Mouse (Mus musculus): ENCODE measurements around the gene Cbfb. TPM values are rescaled to one million over a fixed set of nuclear protein-coding genes. Genes with fewer than 3 reads are reported as not detected.

Gene Cbfb
- total and polyA plus RNA-seq, 2 experiments from 2014 or later: 27.0 to 50.0 TPM

DNA sequence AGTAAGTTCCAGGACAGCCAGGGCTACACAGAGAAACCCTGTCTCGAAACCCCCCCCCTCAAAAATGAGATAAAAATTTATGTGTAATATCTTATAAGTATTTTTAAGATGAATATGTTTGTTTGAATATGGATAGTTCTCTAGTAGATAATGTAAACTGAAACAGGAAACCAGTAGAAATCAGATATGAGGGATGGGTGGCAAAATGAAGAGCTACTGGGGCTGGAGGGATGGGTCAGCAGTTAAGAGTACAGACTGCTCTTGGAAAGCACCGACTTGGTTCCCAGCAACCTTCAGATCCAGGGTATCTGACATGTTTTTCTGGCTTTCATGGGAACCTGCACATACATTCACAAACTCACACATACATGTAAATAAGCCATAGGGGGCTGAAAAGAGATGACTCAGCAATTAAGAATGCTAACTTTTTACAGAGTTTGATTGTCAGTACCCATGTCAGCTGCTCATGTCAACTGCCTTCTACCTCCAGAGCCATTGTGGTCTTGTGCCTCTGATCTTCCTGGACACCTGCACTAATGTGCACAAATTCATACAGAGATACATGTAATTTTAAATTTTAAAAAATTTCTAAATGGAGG lies 37.3 kb downstream of the Cbfb start:
- WGBS: 90% methylated on average over 2 of the region's 2 CpGs
- Histone ChIP-seq H3K4me1 (ENCODE audit: control insufficient read depth, insufficient read depth) (no peaks in the 10 kb centered on the region; the same call in 1 of the 2 replicates), H3K36me3 (replicated peaks; ENCODE audit: control insufficient read depth, insufficient read depth, low read length) (peaks cover 8% of the 10 kb centered on the region; the same call in 1 of the 2 replicates), H3K27ac (ENCODE audit: low read depth) (no peak overlapping the region), H3K9ac (replicated peaks; ENCODE audit: low read depth, low read length) (no peak overlapping the region), H3K9me3 (replicated peaks; ENCODE audit: control insufficient read depth, low read length) (no peaks in the 10 kb centered on the region), H3K4me3 (ENCODE audit: low read depth, low read length) (no peak overlapping the region), H3K27me3 (ENCODE audit: control insufficient read depth, insufficient read depth, low read length) (no peaks in the 10 kb centered on the region), H3K4me2 (ENCODE audit: low read depth, low read length) (no peak overlapping the region)
- DNase-seq (ENCODE audit: low spot score) (no peak), ATAC-seq (ENCODE audit: insufficient read depth, low read depth) (no peak)
- TF ChIP-seq CTCF (IDR thresholded peaks at IDR 0.05; ENCODE audit: low read depth): no peak
- TF ChIP-seq EP300 (IDR thresholded peaks at IDR 0.05; ENCODE audit: low read depth): no peak

DNA sequence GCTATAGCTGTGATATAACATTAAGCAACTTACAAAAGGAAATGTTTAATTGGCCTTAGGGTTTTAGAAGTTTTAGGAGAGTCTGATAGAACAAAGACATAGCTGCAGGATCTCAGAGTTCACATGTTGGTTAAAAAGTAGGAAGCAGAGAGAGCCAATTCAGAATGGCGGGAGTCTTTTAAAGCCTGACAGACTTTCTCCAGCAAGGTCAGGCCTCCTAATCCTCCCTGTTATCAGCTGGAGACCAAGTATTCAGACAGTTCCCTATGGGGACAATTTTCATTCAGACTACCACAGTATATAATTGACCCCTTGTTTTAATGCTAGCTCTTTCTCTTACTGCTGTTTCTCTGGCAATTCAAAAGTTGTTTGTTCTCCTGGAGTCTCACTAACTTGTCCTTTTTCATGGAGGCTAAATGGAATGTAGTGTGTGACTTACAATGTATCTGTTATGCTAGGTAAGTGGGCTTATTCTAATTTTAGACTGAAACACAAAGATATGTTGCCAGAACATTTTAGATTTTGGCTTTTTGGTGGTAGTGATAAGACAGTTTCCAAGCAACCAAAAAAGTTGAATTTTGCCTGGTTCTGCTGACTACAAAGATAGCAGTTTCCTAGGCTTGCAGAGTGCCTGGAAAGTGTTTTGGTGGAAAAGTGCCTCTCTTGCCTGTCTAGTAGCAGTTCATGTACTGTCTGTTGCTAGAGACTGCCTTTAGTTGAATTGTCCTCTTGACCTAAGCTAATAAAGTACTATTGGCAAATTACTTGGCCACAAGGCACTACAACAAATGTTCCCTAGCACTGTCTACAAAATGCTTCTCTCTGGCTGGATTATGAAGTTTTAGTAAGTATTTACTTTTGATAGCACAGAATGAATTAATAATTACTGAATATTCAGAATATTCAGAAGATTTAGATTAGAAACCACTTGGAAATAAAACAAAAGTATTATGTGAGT lies 39.0 kb downstream of the Cbfb start:
- H3K4me2 ChIP-seq (ENCODE audit: low read depth, low read length): no peak overlapping the region
- no peak overlapping the region for H3K27ac ChIP-seq (ENCODE audit: low read depth)
- no peaks in the 10 kb centered on the region for H3K27me3 ChIP-seq (ENCODE audit: control insufficient read depth, insufficient read depth, low read length)
- H3K4me3 ChIP-seq (ENCODE audit: low read depth, low read length): no peak overlapping the region
- no peaks in the 10 kb centered on the region; the same call in 1 of the 2 replicates for H3K4me1 ChIP-seq (ENCODE audit: control insufficient read depth, insufficient read depth)
- 27% methylated on average over 1 of the region's 1 CpGs for WGBS
- no peak for ATAC-seq (ENCODE audit: insufficient read depth, low read depth)
- no peak for TF ChIP-seq CTCF (IDR thresholded peaks at IDR 0.05; ENCODE audit: low read depth)
- no peak for TF ChIP-seq EP300 (IDR thresholded peaks at IDR 0.05; ENCODE audit: low read depth)
- H3K9me3 ChIP-seq (replicated peaks; ENCODE audit: control insufficient read depth, low read length): no peaks in the 10 kb centered on the region
- H3K36me3 ChIP-seq (replicated peaks; ENCODE audit: control insufficient read depth, insufficient read depth, low read length): peaks cover 5% of the 10 kb centered on the region; the same call in 1 of the 2 replicates
- no peak for DNase-seq (ENCODE audit: low spot score)
- H3K9ac ChIP-seq (replicated peaks; ENCODE audit: low read depth, low read length): no peak overlapping the region

DNA sequence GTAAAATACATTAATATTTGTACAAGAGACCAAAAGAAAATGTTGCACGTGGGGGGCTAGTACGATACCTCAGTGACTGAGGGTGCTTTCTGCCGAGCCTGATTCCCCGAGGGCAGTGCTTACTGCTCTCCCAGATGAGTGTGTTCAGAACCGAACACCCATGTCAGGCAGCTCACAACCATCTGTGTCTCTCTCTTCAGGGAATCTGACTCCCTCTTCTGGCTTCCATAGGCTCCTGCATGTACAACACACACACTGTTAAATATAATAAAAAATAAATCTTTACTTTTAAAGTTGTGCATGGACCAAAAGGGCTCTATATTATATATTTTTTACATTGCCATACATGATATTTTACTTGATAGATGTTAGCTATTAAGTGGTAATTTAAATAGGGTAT lies 43.6 kb downstream of the Cbfb start:
- no peaks in the 10 kb centered on the region for H3K9me3 ChIP-seq (replicated peaks; ENCODE audit: control insufficient read depth, low read length)
- ATAC-seq (ENCODE audit: insufficient read depth, low read depth) (no peak), DNase-seq (ENCODE audit: low spot score) (no peak)
- no peak overlapping the region for H3K9ac ChIP-seq (replicated peaks; ENCODE audit: low read depth, low read length)
- H3K36me3 ChIP-seq (replicated peaks; ENCODE audit: control insufficient read depth, insufficient read depth, low read length): peaks cover 17% of the 10 kb centered on the region
- H3K4me3 ChIP-seq (ENCODE audit: low read depth, low read length): no peak overlapping the region
- no peak for TF ChIP-seq EP300 (IDR thresholded peaks at IDR 0.05; ENCODE audit: low read depth)
- TF ChIP-seq CTCF (IDR thresholded peaks at IDR 0.05; ENCODE audit: low read depth): no peak; the same call in 1 of the 2 replicates
- H3K4me2 ChIP-seq (ENCODE audit: low read depth, low read length): no peak overlapping the region
- WGBS: 94% methylated on average over 5 of the region's 5 CpGs
- no peaks in the 10 kb centered on the region; the same call in 1 of the 2 replicates for H3K4me1 ChIP-seq (ENCODE audit: control insufficient read depth, insufficient read depth)
- no peak overlapping the region for H3K27ac ChIP-seq (ENCODE audit: low read depth)
- no peaks in the 10 kb centered on the region for H3K27me3 ChIP-seq (ENCODE audit: control insufficient read depth, insufficient read depth, low read length)

DNA sequence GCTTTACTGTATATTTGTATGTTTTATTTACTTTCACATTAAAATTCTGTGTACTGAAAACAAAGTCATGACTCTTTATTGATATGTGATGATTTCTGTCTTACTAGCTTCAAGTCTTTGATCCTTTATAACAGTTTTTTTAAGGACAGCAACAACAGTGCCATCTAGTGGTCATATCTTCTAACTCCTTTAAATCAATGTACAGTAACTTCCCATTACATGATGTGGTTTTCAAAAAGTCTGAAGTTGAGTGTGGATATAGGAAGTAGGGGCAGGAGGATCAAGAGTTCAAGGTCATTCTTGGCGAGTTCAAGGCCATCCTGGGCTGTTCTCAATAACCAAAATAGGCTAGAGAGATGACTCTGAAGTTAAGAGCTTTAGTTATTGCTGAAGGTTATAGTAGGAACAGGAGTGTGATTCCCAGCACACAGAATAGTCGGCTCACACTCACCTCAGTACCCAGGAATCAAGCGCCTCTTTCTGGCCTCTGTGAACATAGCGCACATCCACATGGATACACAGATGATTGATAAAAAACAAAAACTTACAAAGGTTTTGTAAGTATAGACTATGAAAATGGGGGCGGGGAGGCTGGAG lies 47.5 kb downstream of the Cbfb start:
- H3K27me3 ChIP-seq (ENCODE audit: control insufficient read depth, insufficient read depth, low read length): no peaks in the 10 kb centered on the region
- no peak overlapping the region for H3K4me3 ChIP-seq (ENCODE audit: low read depth, low read length)
- ATAC-seq (ENCODE audit: insufficient read depth, low read depth) (no peak), DNase-seq (ENCODE audit: low spot score) (peak; percentile 69)
- no peak overlapping the region for H3K9ac ChIP-seq (replicated peaks; ENCODE audit: low read depth, low read length)
- no peaks in the 10 kb centered on the region for H3K9me3 ChIP-seq (replicated peaks; ENCODE audit: control insufficient read depth, low read length)
- H3K4me2 ChIP-seq (ENCODE audit: low read depth, low read length): no peak overlapping the region
- TF ChIP-seq CTCF (IDR thresholded peaks at IDR 0.05; ENCODE audit: low read depth) (peak; percentile 74), EP300 (IDR thresholded peaks at IDR 0.05; ENCODE audit: low read depth) (no peak)
- no peaks in the 10 kb centered on the region for H3K4me1 ChIP-seq (ENCODE audit: control insufficient read depth, insufficient read depth)
- WGBS: 72% methylated on average over 5 of the region's 5 CpGs
- H3K27ac ChIP-seq (ENCODE audit: low read depth): no peak overlapping the region
- H3K36me3 ChIP-seq (replicated peaks; ENCODE audit: control insufficient read depth, insufficient read depth, low read length): peaks cover 17% of the 10 kb centered on the region

DNA sequence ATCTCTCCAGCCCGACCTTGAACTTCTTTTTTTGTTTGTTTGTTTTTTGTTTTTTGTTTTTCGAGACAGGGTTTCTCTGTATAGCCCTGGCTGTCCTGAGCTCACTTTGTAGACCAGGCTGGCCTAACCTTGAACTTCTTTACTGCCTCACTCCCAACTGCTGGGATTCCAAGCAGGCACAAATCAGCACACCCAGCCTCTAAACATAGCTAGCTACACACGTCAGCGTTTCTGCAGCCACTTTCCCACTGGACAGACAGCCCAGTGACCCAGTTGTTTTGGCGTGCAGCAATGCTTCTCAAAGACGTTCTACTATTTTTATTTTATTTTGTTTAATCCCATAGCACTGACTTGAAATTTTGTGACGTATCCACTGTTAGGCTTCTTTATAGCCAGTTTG lies 53.4 kb downstream of the Cbfb start:
- Histone ChIP-seq H3K36me3 (replicated peaks; ENCODE audit: control insufficient read depth, insufficient read depth, low read length) (no peaks in the 10 kb centered on the region), H3K9me3 (replicated peaks; ENCODE audit: control insufficient read depth, low read length) (no peaks in the 10 kb centered on the region), H3K4me3 (ENCODE audit: low read depth, low read length) (0 out of 2 replicates have a peak overlapping the region, but pooled peaks have one; percentile 99), H3K4me1 (ENCODE audit: control insufficient read depth, insufficient read depth) (peaks cover 17% of the 10 kb centered on the region), H3K4me2 (ENCODE audit: low read depth, low read length) (0 out of 2 replicates have a peak overlapping the region, but pooled peaks have one; percentile 96), H3K27ac (ENCODE audit: low read depth) (peak overlapping the region; percentile 92), H3K9ac (replicated peaks; ENCODE audit: low read depth, low read length) (no peak overlapping the region), H3K27me3 (ENCODE audit: control insufficient read depth, insufficient read depth, low read length) (no peaks in the 10 kb centered on the region)
- 55% methylated on average over 7 of the region's 7 CpGs for WGBS
- ATAC-seq (ENCODE audit: insufficient read depth, low read depth): no peak
- no peak for TF ChIP-seq EP300 (IDR thresholded peaks at IDR 0.05; ENCODE audit: low read depth)
- no peak for TF ChIP-seq CTCF (IDR thresholded peaks at IDR 0.05; ENCODE audit: low read depth)
- DNase-seq (ENCODE audit: low spot score): no peak
